Mouse (Mus musculus): Measurements from ENCODE around the gene Fgfr2. TPM values are rescaled to one million over a fixed set of nuclear protein-coding genes. Genes with fewer than 3 reads are reported as not detected.

The Fgfr2 gene
- polyA plus RNA-seq, 1 experiment from 2014 or later, result 11.2 TPM

DNA sequence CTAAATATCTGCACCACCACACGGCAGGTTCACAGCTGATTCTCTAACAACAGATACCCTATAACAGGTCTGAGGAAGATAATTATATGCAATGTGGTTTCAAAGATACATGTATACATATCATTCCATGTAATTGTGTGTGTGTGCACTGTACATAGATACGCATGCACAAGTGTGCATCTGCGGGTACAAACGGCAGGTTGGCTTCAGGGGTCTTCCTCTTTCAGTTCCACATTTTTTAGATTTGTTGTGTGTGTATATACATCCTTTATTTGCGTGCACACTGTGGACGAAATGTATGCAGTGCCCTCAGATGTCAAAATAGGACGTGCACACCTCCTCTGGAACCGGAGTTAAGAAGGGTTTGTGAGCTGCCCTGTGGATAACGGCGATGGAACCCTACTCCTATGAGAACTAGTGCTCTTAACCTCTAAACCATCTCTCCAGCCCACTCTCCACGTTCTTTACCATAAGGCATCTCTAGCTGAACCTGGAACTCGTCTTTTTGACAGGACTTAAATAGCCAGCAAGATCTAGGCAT lies 2575.4 kb downstream of the Fgfr2 start:
- H3K9me3 ChIP-seq (ENCODE audit: low read length), result no peaks in the 10 kb centered on the region
- ATAC-seq (no peak), DNase-seq (no peak)
- 68% methylated on average over 12 of the region's 12 CpGs for WGBS (ENCODE audit: insufficient replicate concordance)
- no peak for TF ChIP-seq EP300 (IDR thresholded peaks at IDR 0.05; ENCODE audit: low read depth)
- TF ChIP-seq CTCF (IDR thresholded peaks at IDR 0.05; ENCODE audit: low read depth), result no peak
- H3K4me1 ChIP-seq (ENCODE audit: insufficient read depth), result peaks cover 16% of the 10 kb centered on the region
- peak overlapping the region; percentile 42 for H3K4me2 ChIP-seq (ENCODE audit: low read depth, low read length)
- H3K4me3 ChIP-seq (ENCODE audit: low read depth, low read length), result peak overlapping the region; percentile 81
- peak overlapping the region; percentile 97; the same call in 1 of the 2 replicates for H3K27ac ChIP-seq (ENCODE audit: low read depth)
- 0 out of 2 replicates have a peak overlapping the region, but pooled peaks have one; percentile 16 for H3K9ac ChIP-seq (replicated peaks)
- H3K27me3 ChIP-seq (ENCODE audit: insufficient read depth, low read length), result no peaks in the 10 kb centered on the region
- H3K36me3 ChIP-seq (replicated peaks; ENCODE audit: insufficient read depth, low read length), result peaks cover 22% of the 10 kb centered on the region

- Histone ChIP-seq H3K4me1 (ENCODE audit: insufficient read depth) (peaks cover 16% of the 10 kb centered on the region), H3K4me3 (ENCODE audit: low read depth, low read length) (peak overlapping the region; percentile 81), H3K9me3 (ENCODE audit: low read length) (no peaks in the 10 kb centered on the region), H3K27ac (ENCODE audit: low read depth) (peak overlapping the region; percentile 97), H3K27me3 (ENCODE audit: insufficient read depth, low read length) (no peaks in the 10 kb centered on the region), H3K36me3 (replicated peaks; ENCODE audit: insufficient read depth, low read length) (peaks cover 29% of the 10 kb centered on the region), H3K9ac (replicated peaks) (peak overlapping the region; percentile 88), H3K4me2 (ENCODE audit: low read depth, low read length) (peak overlapping the region; percentile 74)
- TF ChIP-seq EP300 (IDR thresholded peaks at IDR 0.05; ENCODE audit: low read depth) (no peak), CTCF (IDR thresholded peaks at IDR 0.05; ENCODE audit: low read depth) (peak; percentile 94)
- ATAC-seq (peak; percentile 94), DNase-seq (peak; percentile 96)
- WGBS (ENCODE audit: insufficient replicate concordance), result 1% methylated on average over 81 of the region's 84 CpGs
Measured at GRCm38 (mm10) chr7:130546791-130547484, 2576.2 kb downstream of the Fgfr2 start.

- no peaks in the 10 kb centered on the region for H3K9me3 ChIP-seq (ENCODE audit: low read length)
- WGBS (ENCODE audit: insufficient replicate concordance), result 2% methylated on average over 7 of the region's 7 CpGs
- H3K9ac ChIP-seq (replicated peaks), result peak overlapping the region; percentile 88
- no peaks in the 10 kb centered on the region for H3K27me3 ChIP-seq (ENCODE audit: insufficient read depth, low read length)
- H3K27ac ChIP-seq (ENCODE audit: low read depth), result peak overlapping the region; percentile 97
- peaks cover 16% of the 10 kb centered on the region for H3K4me1 ChIP-seq (ENCODE audit: insufficient read depth)
- ATAC-seq (no peak; the same call in 1 of the 2 replicates), DNase-seq (no peak)
- peaks cover 32% of the 10 kb centered on the region for H3K36me3 ChIP-seq (replicated peaks; ENCODE audit: insufficient read depth, low read length)
- H3K4me2 ChIP-seq (ENCODE audit: low read depth, low read length), result peak overlapping the region; percentile 74
- H3K4me3 ChIP-seq (ENCODE audit: low read depth, low read length), result peak overlapping the region; percentile 81
- TF ChIP-seq EP300 (IDR thresholded peaks at IDR 0.05; ENCODE audit: low read depth) (no peak), CTCF (IDR thresholded peaks at IDR 0.05; ENCODE audit: low read depth) (no peak)
Measured at GRCm38 (mm10) chr7:130546421-130546790, 2576.7 kb downstream of the Fgfr2 start.

DNA sequence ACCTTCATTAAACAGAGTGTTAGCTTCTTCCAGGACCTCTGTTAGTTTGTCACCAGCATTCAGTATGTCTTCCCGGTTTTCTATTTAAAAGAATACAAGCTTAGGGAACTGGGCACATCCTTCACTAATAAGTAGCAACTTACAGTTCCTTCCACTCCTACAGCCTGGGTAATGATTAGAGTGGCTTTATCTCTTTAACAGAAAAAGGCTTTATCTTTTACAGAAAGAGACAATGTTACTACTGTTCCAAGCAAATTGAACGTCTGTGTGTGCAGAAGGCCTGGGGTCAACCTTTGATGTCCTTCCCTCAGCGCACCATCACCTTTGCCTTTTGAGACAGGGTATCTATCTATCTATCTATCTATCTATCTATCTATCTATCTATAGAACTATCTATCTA lies 2577.3 kb downstream of the Fgfr2 start:
- Histone ChIP-seq H3K27me3 (ENCODE audit: insufficient read depth, low read length) (no peaks in the 10 kb centered on the region), H3K36me3 (replicated peaks; ENCODE audit: insufficient read depth, low read length) (peaks cover 34% of the 10 kb centered on the region), H3K9ac (replicated peaks) (peak overlapping the region; percentile 88), H3K9me3 (ENCODE audit: low read length) (no peaks in the 10 kb centered on the region), H3K4me3 (ENCODE audit: low read depth, low read length) (peak overlapping the region; percentile 81), H3K4me1 (ENCODE audit: insufficient read depth) (peaks cover 16% of the 10 kb centered on the region), H3K27ac (ENCODE audit: low read depth) (peak overlapping the region; percentile 97), H3K4me2 (ENCODE audit: low read depth, low read length) (peak overlapping the region; percentile 74)
- WGBS (ENCODE audit: insufficient replicate concordance), result 37% methylated on average over 3 of the region's 3 CpGs
- ATAC-seq (no peak), DNase-seq (no peak)
- no peak for TF ChIP-seq CTCF (IDR thresholded peaks at IDR 0.05; ENCODE audit: low read depth)
- no peak for TF ChIP-seq EP300 (IDR thresholded peaks at IDR 0.05; ENCODE audit: low read depth)

DNA sequence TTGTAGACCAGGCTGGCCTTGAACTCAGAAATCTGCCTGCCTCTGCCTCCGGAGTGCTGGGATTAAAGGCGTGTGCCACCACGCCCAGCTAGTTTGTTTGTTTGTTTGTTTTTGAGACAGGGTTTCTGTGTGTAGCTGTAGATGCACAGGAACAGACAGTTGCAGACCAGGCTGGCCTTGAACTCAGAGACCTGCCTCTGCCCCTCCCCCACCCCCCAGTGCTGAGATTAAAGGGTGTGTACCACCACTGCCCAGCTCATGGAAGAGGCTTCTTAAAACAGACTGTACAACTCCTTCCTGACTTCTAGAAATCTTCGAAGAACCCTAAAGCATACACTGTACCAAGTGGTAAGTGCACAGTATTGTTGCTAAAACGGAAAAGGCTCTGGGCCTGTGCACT lies 2577.7 kb downstream of the Fgfr2 start:
- no peak for TF ChIP-seq CTCF (IDR thresholded peaks at IDR 0.05; ENCODE audit: low read depth)
- 75% methylated on average over 5 of the region's 5 CpGs for WGBS (ENCODE audit: insufficient replicate concordance)

GRCm38 (mm10) chr7:130543181-130543580 lies 2580.0 kb downstream of the Fgfr2 start:
- Histone ChIP-seq H3K4me2 (ENCODE audit: low read depth, low read length) (no peak overlapping the region), H3K4me1 (ENCODE audit: insufficient read depth) (peaks cover 16% of the 10 kb centered on the region), H3K4me3 (ENCODE audit: low read depth, low read length) (no peak overlapping the region), H3K27ac (ENCODE audit: low read depth) (no peak overlapping the region), H3K36me3 (replicated peaks; ENCODE audit: insufficient read depth, low read length) (peaks cover 58% of the 10 kb centered on the region), H3K9me3 (ENCODE audit: low read length) (no peaks in the 10 kb centered on the region), H3K9ac (replicated peaks) (no peak overlapping the region), H3K27me3 (ENCODE audit: insufficient read depth, low read length) (no peaks in the 10 kb centered on the region)
- ATAC-seq (no peak), DNase-seq (no peak)
- 97% methylated on average over 4 of the region's 4 CpGs for WGBS (ENCODE audit: insufficient replicate concordance)
- TF ChIP-seq CTCF (IDR thresholded peaks at IDR 0.05; ENCODE audit: low read depth) (no peak), EP300 (IDR thresholded peaks at IDR 0.05; ENCODE audit: low read depth) (no peak)

More for the DNA sequence above, 2577.7 kb downstream of the Fgfr2 start:
- Histone ChIP-seq H3K4me1 (ENCODE audit: insufficient read depth) (peaks cover 16% of the 10 kb centered on the region), H3K36me3 (replicated peaks; ENCODE audit: insufficient read depth, low read length) (peaks cover 36% of the 10 kb centered on the region), H3K9ac (replicated peaks) (peak overlapping the region; percentile 88), H3K9me3 (ENCODE audit: low read length) (no peaks in the 10 kb centered on the region), H3K27me3 (ENCODE audit: insufficient read depth, low read length) (no peaks in the 10 kb centered on the region), H3K4me3 (ENCODE audit: low read depth, low read length) (peak overlapping the region; percentile 81), H3K27ac (ENCODE audit: low read depth) (peak overlapping the region; percentile 97), H3K4me2 (ENCODE audit: low read depth, low read length) (peak overlapping the region; percentile 74)
- DNase-seq, result no peak
- no peak for ATAC-seq

Measured in liver, postnatal 0 days (tissue).